Mouse (Mus musculus) midbrain, postnatal 0 days (tissue): ENCODE measurements around the gene Glis3. TPM values are rescaled to one million over a fixed set of nuclear protein-coding genes. Genes with fewer than 3 reads are reported as not detected.

ENCODE experiments used
- ATAC-seq: fragments of 200-750 bp; cut with Nextera tagmentation; 2 replicates; pipeline ENCODE4 v1.8.0; 2017; ENCODE audit warnings: moderate number of reproducible peaks, mild to moderate bottlenecking, moderate TSS enrichment, moderate library complexity; ENCODE audit not compliant: low FRiP score
- DNase-seq: peaks from one replicate; pipeline ENCODE4 v3.0.0-alpha.2; 2015; ENCODE audit warnings: low spot score
- H3K27ac ChIP-seq: fragments of 300-500 bp; sonication (generic); 2 replicates; pipeline ENCODE4 v1.5.1; 2014; ENCODE audit warnings: low read depth, mild to moderate bottlenecking, low read length, mixed read lengths
- H3K27me3 ChIP-seq: fragments of 300-500 bp; sonication (generic); 2 replicates; pipeline ENCODE4 v1.6.1; 2014; ENCODE audit warnings: low read length, control low read depth, mixed read lengths; ENCODE audit not compliant: insufficient read depth
- H3K36me3 ChIP-seq: fragments of 300-500 bp; sonication (generic); 2 replicates; pipeline ENCODE4 v1.6.1; 2014; ENCODE audit warnings: low read length, control low read depth, mixed read lengths; ENCODE audit not compliant: insufficient read depth
- H3K4me1 ChIP-seq: fragments of 300-500 bp; sonication (generic); 2 replicates; pipeline ENCODE4 v1.6.1; 2014; ENCODE audit warnings: mild to moderate bottlenecking, control low read depth, antibody characterized with exemption, low read length, mixed read lengths; ENCODE audit not compliant: insufficient read depth
- H3K4me2 ChIP-seq: fragments of 300-500 bp; sonication (generic); 2 replicates; pipeline ENCODE4 v1.6.1; 2014; ENCODE audit warnings: low read depth, mild to moderate bottlenecking, low read length, mixed read lengths; ENCODE audit not compliant: poor library complexity, severe bottlenecking
- H3K4me3 ChIP-seq: fragments of 300-500 bp; sonication (generic); 2 replicates; pipeline ENCODE4 v1.5.1; 2014; ENCODE audit warnings: low read depth, mild to moderate bottlenecking, low read length, moderate library complexity
- H3K9ac ChIP-seq: fragments of 300-500 bp; sonication (generic); replicated peaks from 2 replicates; pipeline ENCODE4 v1.6.1; 2014; ENCODE audit warnings: mild to moderate bottlenecking, low read length, moderate library complexity, mixed read lengths; ENCODE audit not compliant: poor library complexity, severe bottlenecking
- H3K9me3 ChIP-seq: fragments of 300-500 bp; sonication (generic); 2 replicates; pipeline ENCODE4 v1.6.1; 2016; ENCODE audit warnings: low read length, control low read depth
- CTCF ChIP-seq: IDR thresholded peaks from 2 replicates; pipeline ENCODE4 v1.5.1; 2016; ENCODE audit warnings: antibody characterized with exemption, mild to moderate bottlenecking
- WGBS: fragments of 180-500 bp; shearing (Covaris S2); extraction: QIAGEN DNeasy Blood & Tissue Kit; methylation state at CpG from one replicate; pipeline ENCODE4 v1.1.7; 2014; 5-methylcytosine and 5-hydroxymethylcytosine counted together
- polyA plus RNA-seq: library from polyadenylated mRNA; unstranded; fragments of >200 nt; fragmentation: Nextera tagmentation; extraction: Ambion mirVana; gene quantifications from 2 replicates; pipeline ENCODE4 v1.2.1, GENCODE M21; 2015
- total RNA-seq: library from RNA; depleted of rRNA; stranded (reverse); fragments of >200 nt; gene quantifications from 2 replicates; pipeline ENCODE4 v1.2.3, GENCODE M21; 2014

Gene Glis3
- total and polyA plus RNA-seq, 2 experiments from 2014 or later, result 1.2 to 27.1 TPM

DNA sequence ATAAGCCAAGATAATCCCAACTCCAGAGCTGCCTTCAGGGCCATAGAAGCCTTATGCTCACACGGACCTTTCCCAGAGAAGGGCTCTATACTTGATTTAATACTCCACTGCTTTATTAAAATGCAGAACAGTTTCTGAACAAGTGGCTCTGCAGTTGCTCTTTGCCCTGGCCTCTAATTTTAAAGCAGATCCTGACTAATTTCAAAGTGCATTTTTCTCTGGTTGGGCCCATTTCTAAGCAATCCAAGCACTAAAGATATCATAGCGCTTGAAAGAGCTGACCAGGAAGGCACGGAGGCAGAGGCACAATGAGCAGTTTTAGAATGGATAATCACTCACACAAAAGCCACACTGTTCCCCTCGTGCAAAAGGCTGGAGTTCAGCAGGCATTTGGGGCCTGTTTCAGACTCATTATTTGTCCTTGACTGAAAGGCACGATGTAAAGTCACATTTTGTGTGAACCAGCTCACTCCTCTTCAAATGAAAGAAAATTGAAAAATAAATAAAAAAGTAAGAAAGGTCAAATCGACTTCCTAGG is 202.5 kb downstream of the Glis3 start:
- H3K4me3 ChIP-seq, result no peak overlapping the region
- H3K27ac ChIP-seq, result no peak overlapping the region
- no peak for ATAC-seq

DNA sequence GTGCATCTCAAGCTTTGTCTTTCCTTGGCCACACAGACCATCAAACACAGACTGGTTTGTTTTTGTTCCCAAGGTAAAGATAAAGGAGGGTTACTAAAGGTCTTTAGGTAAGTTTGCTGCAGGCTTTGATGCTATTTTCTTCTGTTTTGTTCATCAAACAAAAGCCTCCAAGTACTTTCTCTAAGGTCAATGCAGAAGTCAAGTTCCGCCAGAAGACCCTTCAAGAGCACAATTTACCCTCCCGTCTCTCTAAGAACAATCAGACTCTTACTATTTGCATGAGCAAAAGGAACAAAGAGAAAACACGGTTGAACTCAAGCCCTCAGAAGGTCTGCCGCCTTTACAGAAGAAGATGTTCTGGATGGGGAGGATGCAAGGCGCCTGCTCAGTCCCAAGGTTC is 206.3 kb downstream of the Glis3 start:
- no peaks in the 10 kb centered on the region for H3K9me3 ChIP-seq
- H3K27me3 ChIP-seq, result no peaks in the 10 kb centered on the region
- no peak overlapping the region for H3K9ac ChIP-seq
- H3K4me2 ChIP-seq, result no peak overlapping the region
- H3K27ac ChIP-seq, result no peak overlapping the region
- DNase-seq, result no peak
- H3K4me1 ChIP-seq, result no peaks in the 10 kb centered on the region
- TF ChIP-seq CTCF, result no peak
- no peak for ATAC-seq
- no peaks in the 10 kb centered on the region for H3K36me3 ChIP-seq
- 68% methylated on average over 5 of the region's 5 CpGs for WGBS
- no peak overlapping the region for H3K4me3 ChIP-seq

More for the DNA sequence above, 202.5 kb downstream of the Glis3 start:
- no peak for TF ChIP-seq CTCF
- Histone ChIP-seq H3K4me1 (no peaks in the 10 kb centered on the region), H3K9ac (no peak overlapping the region), H3K9me3 (no peaks in the 10 kb centered on the region), H3K36me3 (no peaks in the 10 kb centered on the region), H3K27me3 (no peaks in the 10 kb centered on the region), H3K4me2 (no peak overlapping the region)
- DNase-seq, result no peak
- WGBS, result 13% methylated on average over 6 of the region's 6 CpGs

DNA sequence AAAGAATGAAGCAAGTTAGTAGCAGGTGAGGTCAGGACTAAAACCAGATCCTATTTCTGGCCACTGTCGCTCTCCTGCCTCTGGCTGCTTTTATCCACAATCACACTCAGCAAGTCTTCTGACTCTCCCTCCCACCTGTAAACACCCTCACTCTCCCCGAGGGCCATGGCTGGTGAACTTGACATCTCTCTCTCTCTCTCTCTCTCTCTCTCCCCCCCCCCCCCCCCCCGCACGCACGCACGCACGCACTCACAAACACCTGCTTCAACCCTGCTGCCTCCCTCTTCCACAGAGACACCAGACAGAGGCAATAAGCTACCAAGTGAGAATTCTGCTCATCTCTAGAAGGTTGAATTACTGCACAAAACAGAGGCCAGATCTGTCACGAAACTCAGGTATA is 208.7 kb downstream of the Glis3 start:
- TF ChIP-seq CTCF, result no peak
- Histone ChIP-seq H3K4me2 (no peak overlapping the region), H3K36me3 (no peaks in the 10 kb centered on the region), H3K27me3 (no peaks in the 10 kb centered on the region), H3K27ac (no peak overlapping the region), H3K4me3 (no peak overlapping the region), H3K4me1 (no peaks in the 10 kb centered on the region), H3K9me3 (no peaks in the 10 kb centered on the region), H3K9ac (no peak overlapping the region)
- ATAC-seq (no peak), DNase-seq (no peak)
- 78% methylated on average over 5 of the region's 8 CpGs for WGBS

DNA sequence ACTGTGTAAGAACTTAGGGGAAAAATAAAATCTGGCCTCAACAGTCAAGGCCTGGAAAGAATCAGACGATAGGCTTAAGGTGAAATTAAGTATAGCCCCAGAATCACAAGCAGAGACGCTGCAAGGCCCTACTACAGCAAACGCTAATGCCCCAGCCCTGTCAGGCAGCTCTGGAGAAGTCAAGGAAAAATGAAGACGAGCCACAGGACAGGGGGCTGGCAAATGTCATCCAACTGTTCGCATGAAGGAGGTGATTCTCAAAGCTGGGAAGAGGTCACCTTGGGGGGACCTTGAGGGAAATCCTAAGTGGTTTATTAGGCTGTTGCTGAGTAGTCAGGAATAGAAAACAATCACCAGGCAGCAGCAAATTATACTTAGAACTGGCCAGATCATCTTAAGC is 214.1 kb downstream of the Glis3 start:
- no peak overlapping the region for H3K4me3 ChIP-seq
- ATAC-seq (no peak), DNase-seq (no peak)
- H3K4me1 ChIP-seq, result no peaks in the 10 kb centered on the region
- no peaks in the 10 kb centered on the region for H3K9me3 ChIP-seq
- H3K4me2 ChIP-seq, result no peak overlapping the region
- H3K27me3 ChIP-seq, result no peaks in the 10 kb centered on the region
- no peak for TF ChIP-seq CTCF
- H3K27ac ChIP-seq, result no peak overlapping the region
- WGBS, result 69% methylated on average over 5 of the region's 5 CpGs
- no peaks in the 10 kb centered on the region for H3K36me3 ChIP-seq
- no peak overlapping the region for H3K9ac ChIP-seq

DNA sequence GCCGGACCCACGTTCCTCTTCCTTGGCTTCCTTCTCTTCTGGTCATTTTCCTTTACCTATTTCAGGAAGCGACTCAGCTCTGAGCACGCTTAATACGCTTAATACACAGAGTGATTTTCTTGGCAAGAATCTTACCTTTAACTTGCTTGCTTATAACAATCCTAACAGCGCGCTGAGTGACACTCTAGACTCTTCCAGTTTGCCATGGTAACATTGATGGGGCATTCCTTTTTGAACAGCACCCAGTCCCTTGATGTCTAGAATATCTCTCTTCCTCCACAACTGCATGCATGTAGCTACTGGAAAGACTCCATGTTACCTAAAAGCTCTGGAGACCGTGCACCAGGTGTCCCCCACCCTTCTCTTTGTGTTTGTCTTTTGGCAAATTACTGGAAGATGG is 225.5 kb downstream of the Glis3 start:
- 75% methylated on average over 8 of the region's 8 CpGs for WGBS
- Histone ChIP-seq H3K9me3 (no peaks in the 10 kb centered on the region), H3K9ac (no peak overlapping the region), H3K4me3 (no peak overlapping the region), H3K36me3 (no peaks in the 10 kb centered on the region), H3K4me1 (peaks cover 7% of the 10 kb centered on the region; the same call in 1 of the 2 replicates), H3K4me2 (no peak overlapping the region), H3K27me3 (no peaks in the 10 kb centered on the region), H3K27ac (0 out of 2 replicates have a peak overlapping the region, but pooled peaks have one; percentile 8)
- 0 out of 2 replicates have a peak, but pooled peaks have one; percentile 38 for ATAC-seq
- peak; percentile 30 for DNase-seq
- no peak for TF ChIP-seq CTCF

DNA sequence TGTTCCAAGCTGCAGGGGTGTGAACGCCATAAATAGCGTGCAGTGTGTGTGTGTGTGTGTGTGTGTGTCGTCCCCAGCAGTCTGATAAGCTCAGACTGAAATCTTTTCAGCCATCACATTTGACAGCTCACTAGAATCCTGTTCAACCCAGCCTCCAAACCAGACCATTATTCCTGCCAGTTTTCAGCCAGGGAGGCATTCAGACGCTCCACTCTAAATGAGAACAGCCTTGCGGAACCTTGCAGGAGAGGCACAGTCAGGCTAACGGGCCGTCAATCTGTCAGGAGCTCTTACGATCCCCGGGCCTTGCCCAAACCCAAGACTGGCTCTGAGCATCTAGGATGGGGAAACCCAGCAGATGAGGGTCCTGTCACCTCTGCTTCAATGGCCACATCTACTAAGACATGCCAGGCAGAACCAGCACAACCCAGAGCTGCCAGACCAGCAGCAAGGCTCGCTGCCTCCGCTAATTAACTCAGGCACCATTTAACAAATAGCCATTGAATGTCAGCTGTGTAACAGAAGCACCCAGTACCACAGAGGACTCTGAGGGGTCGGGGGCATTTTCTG is 226.8 kb downstream of the Glis3 start:
- DNase-seq, result peak; percentile 65
- 25% methylated on average over 12 of the region's 12 CpGs for WGBS
- TF ChIP-seq CTCF, result no peak
- peak overlapping the region; percentile 72 for H3K27ac ChIP-seq
- no peaks in the 10 kb centered on the region for H3K9me3 ChIP-seq
- H3K4me2 ChIP-seq, result no peak overlapping the region
- peak; percentile 72 for ATAC-seq
- 0 out of 2 replicates have a peak overlapping the region, but pooled peaks have one; percentile 13 for H3K9ac ChIP-seq
- H3K4me1 ChIP-seq, result peaks cover 7% of the 10 kb centered on the region; the same call in 1 of the 2 replicates
- no peaks in the 10 kb centered on the region for H3K27me3 ChIP-seq
- no peaks in the 10 kb centered on the region for H3K36me3 ChIP-seq
- no peak overlapping the region for H3K4me3 ChIP-seq
